In the genomic region with DNA sequence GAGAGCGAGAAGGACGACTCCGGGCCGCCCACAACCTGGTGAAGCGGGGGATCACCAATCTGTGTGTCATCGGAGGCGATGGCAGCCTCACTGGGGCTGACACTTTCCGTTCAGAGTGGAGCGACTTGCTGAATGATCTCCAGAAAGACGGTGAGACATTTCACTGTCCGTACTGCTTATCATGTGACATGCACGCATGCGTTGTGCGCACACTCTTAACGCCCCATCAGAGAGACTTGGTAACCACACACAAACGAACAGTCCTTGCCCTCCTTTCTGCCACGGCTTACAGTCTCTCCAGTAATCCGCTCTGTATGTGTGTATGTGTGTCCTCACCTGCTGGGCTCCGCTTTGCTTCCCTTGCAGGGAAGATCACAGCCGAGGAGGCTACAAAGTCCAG, we compare ENCODE assay signal across 16 mouse cellular contexts. TPM values are rescaled to one million over a fixed set of nuclear protein-coding genes. Genes with fewer than 3 reads are reported as not detected.
"Had no signal": no experiment of that assay in that cellular context is flagged by ENCODE, and none has a peak within 500 bp of the region (broad histone marks: within the 10 kb centered on the region; RNA-seq: fewer than 3 reads in every experiment).

No protein-coding gene starts in this region.

- H3K9me3 ChIP-seq: megakaryocyte, embryonic 14.5 days; midbrain, embryonic 13.5 days; midbrain, embryonic 15.5 days; neural tube, embryonic 12.5 days had no signal

- H3K9ac ChIP-seq: lung, embryonic 14.5 days; midbrain, embryonic 13.5 days; midbrain, embryonic 15.5 days; neural tube, embryonic 12.5 days had no signal

- H3K4me3 ChIP-seq: megakaryocyte, embryonic 14.5 days; midbrain, embryonic 13.5 days; midbrain, embryonic 15.5 days; neural tube, embryonic 12.5 days had no signal

- H3K27me3 ChIP-seq: megakaryocyte, embryonic 14.5 days; midbrain, embryonic 13.5 days; midbrain, embryonic 15.5 days; neural tube, embryonic 12.5 days had no signal

- H3K27ac ChIP-seq: macrophage; midbrain, embryonic 13.5 days; midbrain, embryonic 15.5 days; neural tube, embryonic 12.5 days had no signal

- H3K4me1 ChIP-seq: midbrain, embryonic 13.5 days; midbrain, embryonic 15.5 days; neural tube, embryonic 12.5 days had no signal

- DNase-seq: lung, adult 18-20 months; lung, embryonic 14.5 days; lung, postnatal 10 days; right cerebral cortex, postnatal 14 days; spleen, adult 18-20 months; thymus, adult 18-20 months; thymus, postnatal 14 days; thymus, postnatal 36 days had no signal

RNA-seq across cellular contexts. Expression of a gene that starts 46.1 kb away (rescaled TPM):
- total RNA-seq: megakaryocyte progenitor cell, adult 5-6 weeks; monocyte, adult 5-6 weeks; neutrophil, adult 5-6 weeks had no signal
- polyA plus RNA-seq: lung, embryonic 14.5 days; macrophage had no signal
